Mouse (Mus musculus) liver, postnatal 0 days (tissue): ENCODE measurements around the gene Cdc42ep2. TPM values are rescaled to one million over a fixed set of nuclear protein-coding genes. Genes with fewer than 3 reads are reported as not detected.

Experiments
- ATAC-seq: fragments of 200-750 bp; cut with Nextera tagmentation; 2 replicates; pipeline ENCODE4 v1.8.0; 2017; ENCODE audit warnings: mild to moderate bottlenecking, moderate library complexity
- DNase-seq: peaks from one replicate; pipeline ENCODE4 v3.0.0-alpha.2; 2016
- H3K27ac ChIP-seq: fragments of 300-500 bp; sonication (generic); 2 replicates; pipeline ENCODE4 v1.5.1; 2014; ENCODE audit warnings: antibody characterized with exemption, moderate library complexity, mild to moderate bottlenecking, low read depth
- H3K27me3 ChIP-seq: fragments of 300-500 bp; sonication (generic); 2 replicates; pipeline ENCODE4 v1.6.1; 2014; ENCODE audit warnings: low read length, control low read depth, mixed read lengths; ENCODE audit not compliant: insufficient read depth
- H3K36me3 ChIP-seq: fragments of 300-500 bp; sonication (generic); replicated peaks from 2 replicates; pipeline ENCODE4 v1.6.1; 2014; ENCODE audit warnings: mild to moderate bottlenecking, control low read depth, low read length, moderate library complexity, mixed read lengths; ENCODE audit not compliant: insufficient read depth
- H3K4me1 ChIP-seq: fragments of 300-500 bp; sonication (generic); 2 replicates; pipeline ENCODE4 v1.6.1; 2014; ENCODE audit warnings: antibody characterized with exemption, mild to moderate bottlenecking, control low read depth; ENCODE audit not compliant: insufficient read depth
- H3K4me2 ChIP-seq: fragments of 300-500 bp; sonication (generic); 2 replicates; pipeline ENCODE4 v1.6.1; 2014; ENCODE audit warnings: low read depth, mild to moderate bottlenecking, low read length, moderate library complexity, mixed read lengths
- H3K4me3 ChIP-seq: fragments of 300-500 bp; sonication (generic); 2 replicates; pipeline ENCODE4 v1.5.1; 2014; ENCODE audit warnings: low read depth, low read length
- H3K9ac ChIP-seq: fragments of 300-500 bp; sonication (generic); replicated peaks from 2 replicates; pipeline ENCODE4 v1.6.1; 2014; ENCODE audit warnings: mild to moderate bottlenecking, moderate library complexity
- H3K9me3 ChIP-seq: fragments of 300-500 bp; sonication (generic); 2 replicates; pipeline ENCODE4 v1.6.1; 2016; ENCODE audit warnings: mild to moderate bottlenecking, control low read depth, low read length, mixed read lengths
- CTCF ChIP-seq: sonication (generic); IDR thresholded peaks from 2 replicates; pipeline ENCODE4 v1.5.1; 2016; ENCODE audit warnings: antibody characterized with exemption, low read depth
- EP300 ChIP-seq: IDR thresholded peaks from 2 replicates; pipeline ENCODE4 v1.6.1; 2016; ENCODE audit warnings: antibody characterized with exemption, low read depth, mild to moderate bottlenecking
- WGBS: fragments of 180-500 bp; shearing (Covaris S2); extraction: QIAGEN DNeasy Blood & Tissue Kit; methylation state at CpG from one replicate; pipeline ENCODE4 v1.1.7; 2014; ENCODE audit not compliant: insufficient replicate concordance; 5-methylcytosine and 5-hydroxymethylcytosine counted together
- polyA plus RNA-seq: library from polyadenylated mRNA; unstranded; fragments of >200 nt; fragmentation: Nextera tagmentation; extraction: Ambion mirVana; gene quantifications from 2 replicates; pipeline ENCODE4 v1.2.1, GENCODE M21; 2015

The Cdc42ep2 gene
- polyA plus RNA-seq, 1 experiment from 2014 or later = 3.0 TPM

DNA sequence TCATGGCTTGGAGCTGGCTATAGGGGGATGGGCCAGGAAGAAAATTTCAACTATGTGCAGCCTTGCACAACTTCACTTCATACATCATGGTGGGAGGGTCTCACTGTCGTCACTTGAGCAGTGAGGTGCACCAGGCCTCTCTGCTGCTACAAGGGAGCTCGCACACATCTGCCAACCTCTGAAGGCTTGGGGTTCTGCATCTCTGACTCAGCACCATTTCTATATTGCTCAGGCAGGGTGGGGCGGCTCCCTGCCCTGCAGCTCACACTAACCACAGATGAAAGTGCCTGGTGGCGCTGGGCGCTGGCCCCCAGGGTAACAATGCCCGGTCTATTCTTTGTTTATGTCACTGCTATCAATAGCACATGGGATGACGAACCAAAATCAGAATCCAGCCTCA is 20.4 kb upstream of the Cdc42ep2 start:
- Histone ChIP-seq H3K4me2 (no peak overlapping the region), H3K27ac (peak overlapping the region; percentile 67), H3K36me3 (peaks cover 57% of the 10 kb centered on the region), H3K4me1 (peaks cover 14% of the 10 kb centered on the region), H3K4me3 (no peak overlapping the region), H3K9ac (no peak overlapping the region), H3K9me3 (no peaks in the 10 kb centered on the region), H3K27me3 (no peaks in the 10 kb centered on the region)
- DNase-seq (no peak), ATAC-seq (peak; percentile 60)
- no peak for TF ChIP-seq EP300
- no peak for TF ChIP-seq CTCF
- WGBS = 56% methylated on average over 7 of the region's 7 CpGs

DNA sequence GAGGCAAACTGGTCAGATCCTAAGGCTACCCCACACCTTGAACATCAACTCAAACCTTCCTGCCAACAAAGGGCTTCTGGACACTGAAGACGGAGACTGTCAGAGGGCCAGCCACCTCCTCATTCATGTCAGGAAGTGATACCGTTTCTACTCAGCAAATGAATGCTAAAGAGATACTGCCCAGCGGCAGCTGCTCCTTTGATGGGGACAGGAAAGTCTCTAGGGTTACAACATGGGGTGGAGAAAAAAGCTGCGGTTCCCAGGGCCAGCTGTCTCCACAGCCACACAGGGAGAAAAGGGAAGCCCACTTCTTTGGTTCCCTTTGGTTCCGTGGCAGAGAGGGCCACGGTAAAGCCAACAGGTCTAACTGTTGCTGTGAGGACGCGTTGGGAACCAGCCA is 19.5 kb upstream of the Cdc42ep2 start:
- H3K9ac ChIP-seq = no peak overlapping the region
- no peak overlapping the region for H3K4me3 ChIP-seq
- ATAC-seq = no peak
- 0 out of 2 replicates have a peak overlapping the region, but pooled peaks have one; percentile 29 for H3K27ac ChIP-seq
- 59% methylated on average over 8 of the region's 8 CpGs for WGBS
- no peak for TF ChIP-seq CTCF
- DNase-seq = no peak
- H3K27me3 ChIP-seq = no peaks in the 10 kb centered on the region
- no peaks in the 10 kb centered on the region for H3K9me3 ChIP-seq
- peaks cover 14% of the 10 kb centered on the region for H3K4me1 ChIP-seq
- no peak overlapping the region for H3K4me2 ChIP-seq
- H3K36me3 ChIP-seq = peaks cover 54% of the 10 kb centered on the region

DNA sequence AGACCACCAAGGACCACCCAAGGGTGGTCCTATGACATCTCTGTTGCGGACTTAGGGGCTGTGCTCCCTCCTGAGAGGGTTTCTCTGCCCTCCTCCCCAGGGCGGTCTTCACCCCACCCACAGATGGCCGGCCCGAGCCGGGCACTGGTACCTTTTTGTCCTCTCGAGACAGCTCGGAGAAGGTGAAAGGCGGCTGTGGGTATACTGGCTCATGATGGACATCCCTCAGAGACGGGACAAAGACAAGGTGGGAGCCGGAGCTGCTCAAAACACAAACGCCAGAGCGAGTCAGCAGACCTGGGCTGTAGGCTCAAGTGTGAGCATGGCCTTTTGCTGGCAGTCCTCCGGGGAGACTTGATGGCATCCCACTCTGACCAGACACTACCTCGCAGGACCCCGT is 18.8 kb upstream of the Cdc42ep2 start:
- Histone ChIP-seq H3K27ac (no peak overlapping the region), H3K4me3 (no peak overlapping the region), H3K9ac (no peak overlapping the region), H3K36me3 (peaks cover 50% of the 10 kb centered on the region), H3K9me3 (no peaks in the 10 kb centered on the region), H3K4me1 (peaks cover 17% of the 10 kb centered on the region), H3K27me3 (no peaks in the 10 kb centered on the region), H3K4me2 (no peak overlapping the region)
- ATAC-seq (no peak), DNase-seq (no peak)
- TF ChIP-seq EP300 (no peak), CTCF (no peak)
- 93% methylated on average over 15 of the region's 15 CpGs for WGBS

DNA sequence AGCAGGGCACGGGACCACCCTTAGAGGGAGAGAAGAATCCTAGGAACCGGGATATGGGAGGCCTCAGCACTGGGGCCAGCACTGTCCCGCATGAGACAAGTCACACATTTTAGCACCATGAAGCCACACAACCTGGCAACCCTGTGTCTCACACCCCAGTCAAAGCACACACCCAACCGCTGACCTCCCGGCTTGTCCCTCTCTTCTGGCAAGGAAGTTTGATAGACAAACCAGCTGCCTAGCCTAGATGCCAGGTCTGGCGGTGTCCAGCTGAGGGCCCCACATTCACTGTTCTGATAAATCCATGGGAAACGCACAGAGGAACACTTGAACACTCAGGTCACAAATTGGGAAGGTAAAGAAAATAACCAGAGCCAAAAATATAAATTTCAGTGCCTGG is 18.0 kb upstream of the Cdc42ep2 start:
- Histone ChIP-seq H3K27me3 (no peaks in the 10 kb centered on the region), H3K9ac (no peak overlapping the region), H3K9me3 (no peaks in the 10 kb centered on the region), H3K4me2 (no peak overlapping the region), H3K36me3 (peaks cover 44% of the 10 kb centered on the region), H3K4me1 (peaks cover 25% of the 10 kb centered on the region), H3K4me3 (no peak overlapping the region), H3K27ac (no peak overlapping the region)
- DNase-seq (no peak), ATAC-seq (no peak)
- TF ChIP-seq CTCF (no peak), EP300 (no peak)
- WGBS = 91% methylated on average over 7 of the region's 7 CpGs

DNA sequence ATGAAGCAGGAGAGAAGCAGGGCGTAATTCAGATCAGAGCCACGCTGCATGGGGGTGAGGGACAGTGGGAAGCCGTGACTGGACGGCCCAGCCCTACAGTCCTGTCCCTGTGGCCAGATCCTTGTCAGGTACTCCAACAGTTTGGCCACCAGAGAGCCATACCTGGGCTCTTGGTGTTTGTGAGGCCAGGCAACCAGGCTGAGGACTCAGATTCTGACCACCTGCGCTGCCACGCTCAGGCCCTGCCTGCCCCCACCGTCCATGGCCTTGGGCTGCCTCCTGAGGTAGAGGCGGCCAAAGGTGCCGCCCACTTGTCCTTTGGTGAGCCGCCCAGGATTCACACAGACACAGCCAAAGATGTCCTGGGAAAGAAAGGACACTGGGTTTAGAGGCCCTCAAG is 16.0 kb upstream of the Cdc42ep2 start:
- no peak overlapping the region for H3K4me2 ChIP-seq
- DNase-seq (no peak), ATAC-seq (no peak)
- peaks cover 37% of the 10 kb centered on the region for H3K36me3 ChIP-seq
- H3K4me1 ChIP-seq = peaks cover 29% of the 10 kb centered on the region
- H3K9me3 ChIP-seq = no peaks in the 10 kb centered on the region
- 88% methylated on average over 10 of the region's 10 CpGs for WGBS
- no peak overlapping the region for H3K27ac ChIP-seq
- TF ChIP-seq CTCF (no peak), EP300 (no peak)
- H3K4me3 ChIP-seq = no peak overlapping the region
- no peak overlapping the region for H3K9ac ChIP-seq
- H3K27me3 ChIP-seq = no peaks in the 10 kb centered on the region

DNA sequence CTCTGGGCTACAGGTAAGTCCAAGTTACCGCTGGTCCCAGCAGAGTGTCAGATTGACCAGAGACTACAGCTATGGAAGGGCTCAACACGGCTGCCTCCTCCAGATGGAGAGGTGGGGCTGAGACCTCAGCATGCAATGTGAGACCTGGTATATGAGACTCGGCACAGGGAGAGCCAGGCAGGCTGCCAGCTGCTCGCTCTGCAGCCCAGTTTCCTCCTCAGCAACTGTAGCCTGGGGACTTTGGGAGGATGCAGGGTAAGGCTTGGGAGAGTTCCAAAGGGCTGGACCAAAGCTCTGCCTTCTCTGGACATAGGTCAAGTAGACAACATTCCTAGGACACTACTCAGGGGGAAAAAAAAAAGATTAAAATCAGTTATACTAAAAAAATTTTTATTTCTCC is 15.6 kb upstream of the Cdc42ep2 start:
- H3K27me3 ChIP-seq = no peaks in the 10 kb centered on the region
- TF ChIP-seq CTCF = no peak
- TF ChIP-seq EP300 = no peak
- no peak overlapping the region for H3K9ac ChIP-seq
- no peak overlapping the region for H3K4me3 ChIP-seq
- ATAC-seq (no peak), DNase-seq (no peak)
- WGBS = 66% methylated on average over 4 of the region's 4 CpGs
- H3K36me3 ChIP-seq = peaks cover 33% of the 10 kb centered on the region
- H3K9me3 ChIP-seq = no peaks in the 10 kb centered on the region
- H3K4me2 ChIP-seq = no peak overlapping the region
- H3K27ac ChIP-seq = no peak overlapping the region
- peaks cover 27% of the 10 kb centered on the region for H3K4me1 ChIP-seq

DNA sequence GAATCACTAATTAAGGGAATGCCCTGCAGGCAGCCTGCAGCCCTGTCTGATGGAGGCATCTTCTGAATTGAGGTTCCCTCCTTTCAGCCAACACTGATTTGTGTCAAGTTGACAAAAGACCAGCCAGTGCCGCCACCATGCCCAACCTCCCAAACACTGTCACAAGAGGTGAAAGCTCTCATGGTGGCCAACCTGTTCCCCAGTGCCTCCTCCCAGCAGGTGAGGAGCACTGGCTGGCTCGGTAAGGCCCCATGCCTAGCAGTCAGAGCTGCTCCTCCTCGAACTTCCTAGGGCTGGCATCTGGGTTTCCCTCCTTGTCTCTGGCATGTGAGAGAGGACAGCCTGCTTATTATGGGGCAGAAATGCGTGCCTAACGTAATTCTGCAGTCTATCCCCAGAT is 15.1 kb upstream of the Cdc42ep2 start:
- Histone ChIP-seq H3K4me2 (no peak overlapping the region), H3K36me3 (peaks cover 32% of the 10 kb centered on the region), H3K27ac (no peak overlapping the region), H3K4me1 (peaks cover 26% of the 10 kb centered on the region), H3K27me3 (no peaks in the 10 kb centered on the region), H3K9ac (no peak overlapping the region), H3K4me3 (no peak overlapping the region), H3K9me3 (no peaks in the 10 kb centered on the region)
- 91% methylated on average over 5 of the region's 5 CpGs for WGBS
- TF ChIP-seq EP300 = no peak
- no peak for TF ChIP-seq CTCF
- no peak for ATAC-seq
- DNase-seq = no peak
